Mouse (Mus musculus) kidney, embryonic 14.5 days (tissue): ENCODE results near the gene Arhgap35. TPM values are rescaled to one million over a fixed set of nuclear protein-coding genes. Genes with fewer than 3 reads are reported as not detected.

Experiments used
- ATAC-seq: fragments of 200-750 bp; cut with Nextera tagmentation; 2 replicates; pipeline ENCODE4 v1.8.0; 2017; ENCODE audit warnings: moderate number of reproducible peaks, mild to moderate bottlenecking, moderate TSS enrichment, moderate library complexity; ENCODE audit not compliant: low FRiP score, low TSS enrichment
- H3K27ac ChIP-seq: fragments of 300-500 bp; sonication (generic); 2 replicates; pipeline ENCODE4 v1.5.1; 2014; ENCODE audit warnings: low read depth, mild to moderate bottlenecking, low read length, moderate library complexity, mixed read lengths
- H3K27me3 ChIP-seq: fragments of 300-500 bp; sonication (generic); 2 replicates; pipeline ENCODE4 v1.6.1; 2014; ENCODE audit warnings: mild to moderate bottlenecking, low read length; ENCODE audit not compliant: control insufficient read depth, insufficient read depth
- H3K36me3 ChIP-seq: fragments of 300-500 bp; sonication (generic); 2 replicates; pipeline ENCODE4 v1.6.1; 2014; ENCODE audit warnings: low read length, mixed read lengths; ENCODE audit not compliant: control insufficient read depth, insufficient read depth
- H3K4me1 ChIP-seq: fragments of 300-500 bp; sonication (generic); 2 replicates; pipeline ENCODE4 v1.6.1; 2014; ENCODE audit warnings: low read length, mixed read lengths; ENCODE audit not compliant: control insufficient read depth, insufficient read depth
- H3K4me2 ChIP-seq: fragments of 300-500 bp; sonication (generic); replicated peaks from 2 replicates; pipeline ENCODE4 v1.6.1; 2014; ENCODE audit warnings: low read depth, mild to moderate bottlenecking, low read length
- H3K4me3 ChIP-seq: fragments of 300-500 bp; sonication (generic); 2 replicates; pipeline ENCODE4 v1.5.1; 2014; ENCODE audit warnings: mild to moderate bottlenecking, low read length
- H3K9ac ChIP-seq: fragments of 300-500 bp; sonication (generic); 2 replicates; pipeline ENCODE4 v1.6.1; 2014; ENCODE audit warnings: low read depth, mild to moderate bottlenecking, low read length, moderate library complexity
- H3K9me3 ChIP-seq: fragments of 300-500 bp; sonication (generic); 2 replicates; pipeline ENCODE4 v1.6.1; 2016; ENCODE audit warnings: low read length; ENCODE audit not compliant: control insufficient read depth
- WGBS: fragments of 180-500 bp; shearing (Covaris S2); extraction: QIAGEN DNeasy Blood & Tissue Kit; methylation state at CpG from one replicate; pipeline ENCODE4 v1.1.7; 2014; 5-methylcytosine and 5-hydroxymethylcytosine counted together
- polyA plus RNA-seq: library from polyadenylated mRNA; unstranded; fragments of >200 nt; fragmentation: Nextera tagmentation; extraction: Ambion mirVana; gene quantifications from 2 replicates; pipeline ENCODE4 v1.2.1, GENCODE M21; 2014

Arhgap35 gene
- polyA plus RNA-seq, 1 experiment from 2014 or later = 26.6 TPM

DNA sequence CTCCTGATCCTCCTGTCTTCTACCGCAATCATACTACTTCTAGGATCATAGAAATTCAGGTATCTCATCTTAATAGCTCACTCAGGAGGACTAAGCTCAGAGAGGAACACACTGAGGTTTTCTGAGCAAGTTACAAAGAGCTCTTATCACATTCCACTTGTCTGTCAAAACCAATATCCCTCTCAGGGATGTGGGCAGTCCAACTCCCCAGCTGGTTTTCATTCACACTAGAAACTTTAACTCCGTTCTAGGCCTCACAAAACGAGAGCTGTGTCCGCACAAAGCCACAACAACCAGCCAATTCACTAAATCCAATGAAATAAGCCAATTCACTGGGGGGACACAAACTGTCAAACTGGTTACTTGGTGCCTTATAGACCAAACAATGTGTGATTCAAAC, 57.5 kb downstream of the Arhgap35 start:
- no peaks in the 10 kb centered on the region for H3K9me3 ChIP-seq
- no peak overlapping the region for H3K27ac ChIP-seq
- H3K9ac ChIP-seq = no peak overlapping the region
- 77% methylated on average over 4 of the region's 4 CpGs for WGBS
- no peak overlapping the region for H3K4me3 ChIP-seq
- no peaks in the 10 kb centered on the region for H3K4me1 ChIP-seq
- H3K4me2 ChIP-seq = no peak overlapping the region
- H3K36me3 ChIP-seq = peaks cover 25% of the 10 kb centered on the region
- ATAC-seq = no peak
- H3K27me3 ChIP-seq = no peaks in the 10 kb centered on the region

DNA sequence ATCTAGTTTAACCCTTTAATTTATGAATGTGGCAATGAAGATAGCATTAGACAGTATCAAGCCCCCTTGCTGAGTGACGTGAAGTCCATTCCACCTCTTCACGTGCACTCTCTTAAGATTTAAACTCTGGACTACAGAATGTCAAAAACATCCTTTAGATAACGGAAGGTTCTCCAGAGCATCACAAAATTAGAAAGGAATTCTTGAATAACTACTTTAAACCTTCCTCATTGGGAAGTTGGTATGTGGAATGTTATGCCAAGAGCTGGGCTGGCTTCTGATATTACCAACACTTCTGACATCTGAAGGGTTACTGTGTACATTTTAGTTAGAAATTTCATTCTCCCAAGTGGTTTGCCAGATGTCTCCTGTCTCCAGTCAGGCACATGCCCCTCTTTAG, 60.6 kb downstream of the Arhgap35 start:
- no peak overlapping the region for H3K4me2 ChIP-seq
- H3K27me3 ChIP-seq = no peaks in the 10 kb centered on the region
- no peaks in the 10 kb centered on the region for H3K4me1 ChIP-seq
- 90% methylated on average over 3 of the region's 3 CpGs for WGBS
- H3K9me3 ChIP-seq = no peaks in the 10 kb centered on the region
- peaks cover 5% of the 10 kb centered on the region; the same call in 1 of the 2 replicates for H3K36me3 ChIP-seq
- H3K4me3 ChIP-seq = no peak overlapping the region
- no peak overlapping the region for H3K27ac ChIP-seq
- ATAC-seq = no peak
- H3K9ac ChIP-seq = no peak overlapping the region

DNA sequence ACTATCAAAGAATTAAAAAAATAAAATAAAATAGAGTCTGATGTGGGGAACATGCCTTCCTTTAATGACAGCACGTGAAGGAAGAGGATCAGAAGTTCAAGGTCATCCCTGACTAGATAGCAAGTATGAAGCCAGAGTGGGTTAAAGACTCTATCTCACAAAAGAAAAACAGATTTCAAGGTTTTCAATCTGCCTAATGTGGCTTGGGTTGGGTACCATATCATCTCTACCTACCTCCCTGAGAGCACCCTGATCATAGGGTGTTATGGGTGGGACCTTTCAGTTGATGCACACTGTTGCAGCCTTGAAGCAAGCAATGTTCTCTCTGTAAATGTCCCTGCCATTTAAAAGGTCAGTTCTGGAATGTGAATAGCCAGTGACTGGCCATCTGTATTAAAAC, 63.2 kb downstream of the Arhgap35 start:
- H3K36me3 ChIP-seq = peaks cover 18% of the 10 kb centered on the region
- H3K4me1 ChIP-seq = no peaks in the 10 kb centered on the region
- H3K4me3 ChIP-seq = no peak overlapping the region
- H3K27ac ChIP-seq = no peak overlapping the region
- no peaks in the 10 kb centered on the region for H3K9me3 ChIP-seq
- no peak for ATAC-seq
- H3K27me3 ChIP-seq = no peaks in the 10 kb centered on the region
- H3K9ac ChIP-seq = no peak overlapping the region
- no peak overlapping the region for H3K4me2 ChIP-seq
- WGBS = 97% methylated on average over 1 of the region's 1 CpGs

DNA sequence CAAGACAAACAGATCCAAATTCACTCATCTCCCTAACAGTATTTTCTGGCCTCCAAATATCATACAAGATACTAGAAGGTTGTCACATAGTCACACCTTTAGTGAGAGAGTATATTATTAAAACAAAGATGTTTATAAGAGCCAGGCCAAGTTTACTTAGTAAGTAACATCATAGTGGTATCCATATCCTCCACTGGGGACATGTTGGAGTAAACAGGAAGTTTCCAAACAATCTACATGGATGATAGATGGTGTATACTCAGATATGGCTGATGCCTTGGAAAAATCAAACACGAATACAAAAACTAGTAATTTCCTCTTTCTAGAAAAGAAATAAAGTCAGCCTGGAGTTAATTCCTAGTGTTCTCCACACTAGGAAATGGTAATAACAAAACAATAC, 65.5 kb downstream of the Arhgap35 start:
- no peaks in the 10 kb centered on the region for H3K27me3 ChIP-seq
- H3K9ac ChIP-seq = no peak overlapping the region
- H3K27ac ChIP-seq = no peak overlapping the region
- ATAC-seq = no peak
- no peaks in the 10 kb centered on the region for H3K9me3 ChIP-seq
- peaks cover 35% of the 10 kb centered on the region for H3K36me3 ChIP-seq
- WGBS = 95% methylated on average over 1 of the region's 1 CpGs
- H3K4me2 ChIP-seq = no peak overlapping the region
- H3K4me1 ChIP-seq = no peaks in the 10 kb centered on the region
- H3K4me3 ChIP-seq = no peak overlapping the region

DNA sequence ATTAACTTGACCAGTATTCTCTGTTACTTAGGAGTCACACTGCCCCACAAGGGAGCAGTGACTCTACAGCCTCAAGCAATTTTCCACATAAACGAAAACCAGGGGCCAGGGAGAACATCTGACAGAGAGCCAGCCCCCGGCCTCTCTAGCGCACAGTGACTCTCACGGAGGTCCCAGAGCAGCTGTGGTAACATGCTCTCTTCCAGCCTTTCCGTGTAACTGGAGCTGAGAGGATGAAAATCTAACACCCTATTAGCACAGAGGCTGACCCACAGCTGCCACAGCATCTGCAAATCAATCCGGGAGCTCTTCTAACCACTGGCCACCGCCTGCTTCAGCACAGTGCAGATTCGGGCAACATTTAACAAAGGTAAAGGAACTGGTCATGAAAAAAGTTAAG, 70.0 kb downstream of the Arhgap35 start:
- no peaks in the 10 kb centered on the region for H3K4me1 ChIP-seq
- WGBS = 39% methylated on average over 8 of the region's 8 CpGs
- H3K9ac ChIP-seq = no peak overlapping the region
- no peaks in the 10 kb centered on the region for H3K9me3 ChIP-seq
- peak; percentile 90 for ATAC-seq
- no peak overlapping the region for H3K4me2 ChIP-seq
- H3K36me3 ChIP-seq = peaks cover 42% of the 10 kb centered on the region
- H3K27me3 ChIP-seq = no peaks in the 10 kb centered on the region
- H3K27ac ChIP-seq = no peak overlapping the region
- H3K4me3 ChIP-seq = no peak overlapping the region

DNA sequence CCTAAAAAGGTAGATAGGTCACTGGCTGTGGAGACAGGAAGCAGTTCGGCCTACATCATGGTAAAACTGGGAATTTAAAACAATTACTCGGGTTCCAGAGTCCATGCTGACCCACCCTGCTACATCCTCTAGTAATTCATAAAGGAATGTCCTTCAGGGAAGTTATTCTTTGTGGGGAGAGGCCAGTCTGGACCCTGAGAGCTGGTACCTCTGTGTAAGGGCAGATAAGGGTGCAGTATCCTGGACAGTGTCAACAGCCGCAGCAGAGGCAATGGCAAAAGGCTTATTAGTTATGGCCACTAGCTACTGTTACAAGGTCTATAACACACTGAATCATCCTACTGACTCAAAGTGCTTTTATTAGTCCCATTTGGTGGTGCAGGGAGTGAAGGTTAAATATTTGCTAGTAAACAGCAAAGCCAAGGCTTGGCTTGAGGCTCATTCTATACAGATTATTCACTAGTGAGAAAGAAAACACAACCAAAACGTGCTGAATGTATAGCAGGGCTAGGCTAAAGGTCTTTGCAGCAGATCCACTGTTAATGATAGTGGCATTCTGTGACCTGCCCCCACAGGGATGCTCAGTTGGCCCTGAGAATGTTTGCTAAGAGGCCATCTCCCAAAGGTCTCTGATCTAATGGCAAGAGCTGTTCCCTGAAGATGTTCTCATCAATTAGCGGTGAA, 77.4 kb downstream of the Arhgap35 start:
- H3K4me3 ChIP-seq = no peak overlapping the region
- no peak overlapping the region for H3K9ac ChIP-seq
- WGBS = 77% methylated on average over 5 of the region's 5 CpGs
- no peak overlapping the region for H3K4me2 ChIP-seq
- no peak for ATAC-seq
- H3K9me3 ChIP-seq = no peaks in the 10 kb centered on the region
- no peak overlapping the region for H3K27ac ChIP-seq
- peaks cover 29% of the 10 kb centered on the region for H3K36me3 ChIP-seq
- no peaks in the 10 kb centered on the region for H3K4me1 ChIP-seq
- H3K27me3 ChIP-seq = no peaks in the 10 kb centered on the region

DNA sequence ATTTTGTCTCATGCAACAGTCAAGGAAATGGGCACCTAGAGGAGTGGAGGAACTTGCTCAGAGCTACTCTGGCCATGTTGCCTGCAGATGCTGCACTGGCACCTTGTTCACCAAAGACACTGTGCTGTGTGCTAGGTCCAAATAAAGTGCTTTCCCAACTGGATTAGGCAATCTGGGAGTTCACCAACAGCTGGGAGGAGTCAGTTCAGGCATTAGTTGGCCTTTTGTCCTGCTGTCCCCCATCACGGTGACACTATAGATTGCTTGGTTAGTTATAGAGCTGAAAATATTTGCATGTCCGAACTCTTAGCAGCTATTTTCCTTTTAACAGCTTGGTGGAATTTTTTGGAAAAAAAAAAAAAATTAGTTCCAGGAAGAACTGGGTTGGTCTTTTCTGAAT, 88.8 kb downstream of the Arhgap35 start:
- WGBS = 80% methylated on average over 2 of the region's 2 CpGs
- no peak overlapping the region for H3K4me2 ChIP-seq
- H3K4me3 ChIP-seq = no peak overlapping the region
- no peaks in the 10 kb centered on the region for H3K27me3 ChIP-seq
- H3K9ac ChIP-seq = no peak overlapping the region
- no peaks in the 10 kb centered on the region for H3K4me1 ChIP-seq
- no peak overlapping the region for H3K27ac ChIP-seq
- ATAC-seq = no peak
- peaks cover 11% of the 10 kb centered on the region; the same call in 1 of the 2 replicates for H3K36me3 ChIP-seq
- no peaks in the 10 kb centered on the region for H3K9me3 ChIP-seq

DNA sequence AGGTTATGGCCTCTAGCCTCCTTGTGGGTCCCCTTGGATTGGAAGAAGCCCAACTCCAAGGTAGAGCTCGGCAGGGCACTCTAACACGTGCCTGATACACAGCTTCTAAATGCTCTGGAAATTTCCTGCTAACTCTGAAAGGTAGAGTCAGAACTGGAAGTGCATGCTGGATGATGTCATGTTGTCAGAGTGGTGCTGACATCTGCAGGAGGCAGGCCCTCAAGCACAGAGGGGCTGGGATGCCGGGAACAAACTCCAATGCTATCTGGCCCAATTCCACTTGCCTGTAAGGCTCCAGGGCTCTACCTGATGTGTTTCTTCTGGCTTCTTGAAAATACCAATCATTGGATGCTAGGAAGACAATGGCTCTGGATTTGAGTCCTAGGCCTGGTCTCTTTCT, 89.3 kb downstream of the Arhgap35 start:
- no peak overlapping the region for H3K9ac ChIP-seq
- no peaks in the 10 kb centered on the region for H3K9me3 ChIP-seq
- peaks cover 7% of the 10 kb centered on the region; the same call in 1 of the 2 replicates for H3K36me3 ChIP-seq
- no peak overlapping the region for H3K4me2 ChIP-seq
- no peak overlapping the region for H3K27ac ChIP-seq
- H3K4me3 ChIP-seq = no peak overlapping the region
- H3K4me1 ChIP-seq = no peaks in the 10 kb centered on the region
- no peaks in the 10 kb centered on the region for H3K27me3 ChIP-seq
- WGBS = 87% methylated on average over 3 of the region's 3 CpGs
- no peak for ATAC-seq

DNA sequence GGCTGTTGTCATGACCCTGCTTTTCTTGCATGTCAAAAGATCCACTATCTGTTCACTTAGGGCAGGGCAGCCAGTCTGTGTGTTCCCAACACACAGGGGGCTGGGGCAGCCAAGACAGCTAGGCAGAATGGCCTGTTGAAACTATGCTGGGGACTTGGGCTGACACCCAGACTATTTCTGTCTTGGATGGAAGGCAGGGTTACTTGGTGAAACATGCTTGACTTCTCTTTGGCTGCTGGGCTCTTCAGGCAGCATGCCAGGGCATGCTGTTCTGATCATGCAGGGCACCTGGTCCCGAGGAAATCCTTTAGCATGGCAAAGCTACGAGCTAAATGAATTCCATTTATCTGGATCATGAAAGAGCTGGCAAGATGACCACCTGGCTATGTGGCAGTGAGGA, 90.5 kb downstream of the Arhgap35 start:
- 90% methylated on average over 2 of the region's 2 CpGs for WGBS
- no peaks in the 10 kb centered on the region for H3K9me3 ChIP-seq
- H3K4me1 ChIP-seq = no peaks in the 10 kb centered on the region
- no peak overlapping the region for H3K9ac ChIP-seq
- no peak overlapping the region for H3K4me2 ChIP-seq
- peaks cover 7% of the 10 kb centered on the region; the same call in 1 of the 2 replicates for H3K36me3 ChIP-seq
- H3K27ac ChIP-seq = no peak overlapping the region
- no peak overlapping the region for H3K4me3 ChIP-seq
- no peaks in the 10 kb centered on the region for H3K27me3 ChIP-seq
- no peak for ATAC-seq
